Mouse (Mus musculus) megakaryocyte, embryonic 14.5 days (primary cell): ENCODE results near the gene Olfr551.

Source experiments
- FLI1 ChIP-seq: IDR thresholded peaks from 2 replicates; pipeline ENCODE4 v1.6.1; 2012; ENCODE audit warnings: low read length, inconsistent platforms, mixed read lengths
- GATA1 ChIP-seq: IDR thresholded peaks from 3 replicates; pipeline ENCODE4 v1.6.1; 2012; ENCODE audit warnings: mixed read lengths, low read length, inconsistent platforms, borderline replicate concordance

DNA sequence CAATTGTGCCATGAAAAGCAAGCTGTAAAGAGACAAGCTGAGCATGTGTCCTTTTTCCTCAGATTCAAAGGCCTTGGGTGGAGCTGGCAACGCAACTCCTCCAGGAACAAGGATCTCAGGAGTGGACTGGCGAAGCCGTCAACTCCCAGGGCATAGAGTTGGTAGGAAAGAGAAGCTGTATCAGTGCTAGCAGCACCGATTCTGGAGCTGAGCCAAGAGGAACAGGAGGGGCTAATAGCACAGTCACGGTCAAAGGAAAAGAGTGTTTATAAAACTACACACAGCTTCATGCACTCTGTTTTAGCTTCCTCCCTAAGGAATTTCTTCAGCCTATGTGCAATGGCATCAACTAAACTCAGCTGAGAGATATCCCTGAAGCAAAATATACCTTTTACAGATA, 27.9 kb upstream of the Olfr551 start:
- no peak for TF ChIP-seq FLI1
- no peak for TF ChIP-seq GATA1
